Mouse (Mus musculus): ENCODE measurements around the gene Pate2.

Pate2 gene

GRCm38 (mm10) chr9:35569571-35570534, at the start of gene Pate2, which contains the start of gene Hyls1:
Gene Pate2 (plus strand): TSS chr9:35570284.
Gene Hyls1 (minus strand): TSS chr9:35570398.
- peak; percentile 91 for DNase-seq (ENCODE audit: low spot score)

- no peak for DNase-seq (ENCODE audit: low spot score)
Measured at GRCm38 (mm10) chr9:35520631-35521348, 49.3 kb upstream of the Pate2 start.

GRCm38 (mm10) chr9:35522241-35522640, 47.8 kb upstream of the Pate2 start:
- no peak for DNase-seq (ENCODE audit: low spot score)

GRCm38 (mm10) chr9:35522821-35523515, 47.1 kb upstream of the Pate2 start:
- DNase-seq (ENCODE audit: low spot score) = no peak

GRCm38 (mm10) chr9:35523541-35523940, 46.5 kb upstream of the Pate2 start:
- peak; percentile 57 for DNase-seq (ENCODE audit: low spot score)

- DNase-seq (ENCODE audit: low spot score) = peak; percentile 44
Measured at GRCm38 (mm10) chr9:35523941-35524411, 46.1 kb upstream of the Pate2 start.

GRCm38 (mm10) chr9:35529141-35529540, 40.9 kb upstream of the Pate2 start:
- no peak for DNase-seq (ENCODE audit: low spot score)

- no peak for DNase-seq (ENCODE audit: low spot score)
Measured at GRCm38 (mm10) chr9:35529796-35530195, 40.3 kb upstream of the Pate2 start.

- DNase-seq (ENCODE audit: low spot score) = no peak
Measured at GRCm38 (mm10) chr9:35533266-35533665, 36.8 kb upstream of the Pate2 start.

GRCm38 (mm10) chr9:35535110-35535509, 35.0 kb upstream of the Pate2 start:
- DNase-seq (ENCODE audit: low spot score) = no peak

- DNase-seq (ENCODE audit: low spot score) = no peak
Measured at GRCm38 (mm10) chr9:35535876-35536275, 34.2 kb upstream of the Pate2 start.

- DNase-seq (ENCODE audit: low spot score) = no peak
Measured at GRCm38 (mm10) chr9:35539001-35539750, 30.9 kb upstream of the Pate2 start.

GRCm38 (mm10) chr9:35541024-35541423, 29.1 kb upstream of the Pate2 start:
- DNase-seq (ENCODE audit: low spot score) = no peak

- peak; percentile 36 for DNase-seq (ENCODE audit: low spot score)
Measured at GRCm38 (mm10) chr9:35541488-35541887, 28.6 kb upstream of the Pate2 start.

- no peak for DNase-seq (ENCODE audit: low spot score)
Measured at GRCm38 (mm10) chr9:35541941-35542340, 28.1 kb upstream of the Pate2 start.

- no peak for DNase-seq (ENCODE audit: low spot score)
Measured at GRCm38 (mm10) chr9:35543099-35543860, 26.8 kb upstream of the Pate2 start.

GRCm38 (mm10) chr9:35544666-35545065, 25.4 kb upstream of the Pate2 start:
- no peak for DNase-seq (ENCODE audit: low spot score)

- no peak for DNase-seq (ENCODE audit: low spot score)
Measured at GRCm38 (mm10) chr9:35545704-35546103, 24.4 kb upstream of the Pate2 start.

GRCm38 (mm10) chr9:35546745-35547144, 23.3 kb upstream of the Pate2 start:
- no peak for DNase-seq (ENCODE audit: low spot score)

- DNase-seq (ENCODE audit: low spot score) = no peak
Measured at GRCm38 (mm10) chr9:35548455-35548854, 21.6 kb upstream of the Pate2 start.
